Mouse (Mus musculus) forebrain, embryonic 13.5 days (tissue): ENCODE data around the gene Klf7. TPM values are rescaled to one million over a fixed set of nuclear protein-coding genes. Genes with fewer than 3 reads are reported as not detected.
"Not testable (repeated sequence)": the region's sequence is repeated elsewhere in the genome, so short reads cannot be mapped to it uniquely, and the experiment has no call there.

ENCODE experiments used
- ATAC-seq: fragments of 200-750 bp; cut with Nextera tagmentation; 2 replicates; pipeline ENCODE4 v1.8.0; 2017
- H3K27ac ChIP-seq: fragments of 300-500 bp; sonication (generic); 2 replicates; pipeline ENCODE4 v1.5.1; 2015; ENCODE audit warnings: inconsistent platforms, mild to moderate bottlenecking, moderate library complexity
- H3K27me3 ChIP-seq: fragments of 300-500 bp; sonication (generic); 2 replicates; pipeline ENCODE4 v1.6.1; 2015; ENCODE audit warnings: mild to moderate bottlenecking, inconsistent platforms
- H3K36me3 ChIP-seq: fragments of 300-500 bp; sonication (generic); 2 replicates; pipeline ENCODE4 v1.6.1; 2015; ENCODE audit warnings: mild to moderate bottlenecking, inconsistent platforms; ENCODE audit not compliant: poor library complexity, severe bottlenecking
- H3K4me1 ChIP-seq: fragments of 300-500 bp; sonication (generic); 2 replicates; pipeline ENCODE4 v1.6.1; 2015; ENCODE audit warnings: inconsistent platforms
- H3K4me2 ChIP-seq: fragments of 300-500 bp; sonication (generic); 2 replicates; pipeline ENCODE4 v1.6.1; 2015; ENCODE audit warnings: inconsistent platforms, mild to moderate bottlenecking, moderate library complexity
- H3K4me3 ChIP-seq: fragments of 300-500 bp; sonication (generic); 2 replicates; pipeline ENCODE4 v1.5.1; 2015; ENCODE audit warnings: mild to moderate bottlenecking, inconsistent platforms
- H3K9ac ChIP-seq: fragments of 300-500 bp; sonication (generic); 2 replicates; pipeline ENCODE4 v1.6.1; 2015; ENCODE audit warnings: mild to moderate bottlenecking, inconsistent platforms
- H3K9me3 ChIP-seq: fragments of 300-500 bp; sonication (generic); replicated peaks from 2 replicates; pipeline ENCODE4 v1.6.1; 2016; ENCODE audit warnings: inconsistent platforms
- WGBS: fragments of 180-500 bp; shearing (Covaris S2); methylation state at CpG from one replicate; pipeline ENCODE4 v1.1.7; 2015; 5-methylcytosine and 5-hydroxymethylcytosine counted together
- polyA plus RNA-seq: library from polyadenylated mRNA; unstranded; fragments of >200 nt; fragmentation: Nextera tagmentation; extraction: Ambion mirVana; gene quantifications from 2 replicates; pipeline ENCODE4 v1.2.1, GENCODE M21; 2015

Klf7 gene
- polyA plus RNA-seq, 1 experiment from 2014 or later = 66.4 TPM

DNA sequence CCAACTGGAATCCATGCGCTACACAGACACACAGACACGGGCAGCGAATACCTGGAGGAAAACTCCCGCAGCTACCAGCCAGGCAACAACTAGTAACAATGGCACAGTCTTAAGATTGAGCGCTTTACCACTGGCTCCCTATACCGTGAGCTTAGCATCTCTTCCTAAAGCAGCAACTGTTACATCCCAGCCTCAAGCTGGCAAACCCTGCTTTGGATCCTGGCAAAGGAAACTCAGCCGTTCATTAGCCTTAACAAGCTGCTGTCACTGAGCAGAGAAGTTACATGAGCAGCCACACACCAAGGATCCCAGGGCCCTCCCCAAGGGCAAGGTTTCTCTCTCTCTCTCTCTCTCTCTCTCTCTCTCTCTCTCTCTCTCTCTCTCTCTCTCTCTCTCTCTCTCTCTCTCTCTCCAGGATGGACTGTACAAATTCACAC lies 2.7 kb downstream of the Klf7 start:
- H3K4me2 ChIP-seq = peak overlapping the region; percentile 68
- H3K36me3 ChIP-seq = no peaks in the 10 kb centered on the region
- H3K9ac ChIP-seq = peak overlapping the region; percentile 89
- H3K27ac ChIP-seq = peak overlapping the region; percentile 100
- no peaks in the 10 kb centered on the region for H3K9me3 ChIP-seq
- no peak for ATAC-seq
- WGBS = 5% methylated on average over 7 of the region's 7 CpGs
- H3K4me1 ChIP-seq = peaks cover 56% of the 10 kb centered on the region
- H3K27me3 ChIP-seq = no peaks in the 10 kb centered on the region
- H3K4me3 ChIP-seq = peak overlapping the region; percentile 69

DNA sequence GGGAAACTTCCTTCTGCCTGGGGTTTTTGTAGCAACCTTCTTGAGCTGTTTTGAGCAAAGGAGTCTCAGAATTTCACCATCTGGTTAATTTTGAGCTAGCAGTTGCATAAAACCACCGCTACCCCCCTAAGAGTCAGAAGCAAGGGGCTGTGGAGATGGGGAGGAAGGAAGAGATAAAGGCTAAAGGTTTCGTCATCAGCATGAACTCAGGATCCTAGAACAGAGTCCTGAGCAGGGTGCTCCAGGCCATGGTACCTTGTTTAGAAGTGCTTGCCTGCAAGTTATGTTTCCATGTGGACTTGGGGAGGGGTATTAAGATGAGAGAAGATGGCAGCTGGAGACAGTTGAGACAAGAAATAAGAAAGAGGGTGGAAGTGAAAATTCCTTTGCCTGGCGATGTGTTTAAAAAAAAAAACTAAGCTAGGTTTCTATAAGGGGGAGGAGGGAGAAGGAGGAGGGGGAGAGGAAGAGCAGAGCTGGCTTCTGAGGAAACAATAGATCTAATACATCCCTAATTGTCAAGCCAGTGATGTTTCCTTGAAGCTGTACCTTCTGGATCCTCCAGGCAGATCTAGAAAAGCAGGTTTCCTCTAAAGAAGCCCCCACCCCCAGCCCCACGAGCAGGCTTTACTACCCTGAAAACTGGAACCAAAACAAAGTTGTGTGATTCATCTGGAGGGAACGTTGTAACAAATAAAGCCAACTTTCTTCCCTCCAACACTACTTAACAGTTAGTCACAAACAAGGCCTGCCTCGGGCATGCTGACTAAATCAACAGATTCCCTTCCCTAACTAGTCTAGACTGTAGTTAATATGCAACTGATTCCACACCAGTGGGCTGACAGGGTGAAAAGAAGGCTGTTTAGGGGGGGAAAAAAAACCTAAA lies 3.6 kb downstream of the Klf7 start:
- H3K36me3 ChIP-seq = no peaks in the 10 kb centered on the region
- 34% methylated on average over 6 of the region's 6 CpGs for WGBS
- peak overlapping the region; percentile 89 for H3K9ac ChIP-seq
- ATAC-seq = no peak
- H3K4me1 ChIP-seq = peaks cover 59% of the 10 kb centered on the region
- H3K27me3 ChIP-seq = no peaks in the 10 kb centered on the region
- peak overlapping the region; percentile 100 for H3K27ac ChIP-seq
- H3K9me3 ChIP-seq = no peaks in the 10 kb centered on the region
- peak overlapping the region; percentile 69 for H3K4me3 ChIP-seq
- H3K4me2 ChIP-seq = peak overlapping the region; percentile 68

DNA sequence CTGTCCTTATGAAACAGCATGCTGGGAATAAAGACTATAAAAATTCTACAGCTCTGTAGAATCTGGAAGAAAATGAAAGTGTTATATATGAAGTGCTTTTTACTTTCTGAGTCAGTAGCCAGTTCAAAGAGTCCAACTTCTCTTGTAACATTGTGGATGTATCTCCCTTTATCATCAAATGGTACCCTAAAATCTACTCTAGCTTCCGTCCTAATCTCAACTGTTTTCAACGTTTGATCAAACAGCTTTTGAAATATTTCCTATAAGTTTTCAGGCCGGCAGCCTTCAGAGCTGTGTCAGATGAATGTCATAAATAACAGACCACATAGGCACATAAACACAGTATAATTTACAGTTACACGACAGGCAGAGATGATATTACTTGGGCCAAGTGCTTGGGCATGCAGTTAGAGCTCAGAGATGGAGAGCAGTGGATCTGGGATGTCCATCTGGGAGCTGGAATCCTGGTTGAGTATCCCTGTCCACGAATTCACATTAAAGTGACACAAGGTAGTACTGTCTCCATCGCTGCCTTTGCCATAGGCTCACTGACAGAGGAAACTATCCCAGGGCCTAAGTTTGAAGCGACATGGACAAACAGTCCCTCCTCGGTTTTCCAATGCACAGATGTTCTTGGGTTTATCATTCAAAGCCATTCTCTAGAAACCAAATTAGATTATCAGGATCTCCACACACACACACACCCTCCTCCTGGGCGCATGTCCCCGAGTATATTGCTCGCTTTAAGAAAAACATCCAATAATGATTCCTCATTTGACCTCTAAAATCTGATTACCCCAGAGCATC lies 4.4 kb downstream of the Klf7 start:
- Histone ChIP-seq H3K27me3 (no peaks in the 10 kb centered on the region), H3K4me1 (peaks cover 54% of the 10 kb centered on the region), H3K4me3 (peak overlapping the region; percentile 69), H3K9ac (peak overlapping the region; percentile 89), H3K9me3 (no peaks in the 10 kb centered on the region), H3K27ac (peak overlapping the region; percentile 100), H3K4me2 (peak overlapping the region; percentile 68), H3K36me3 (no peaks in the 10 kb centered on the region)
- 82% methylated on average over 11 of the region's 11 CpGs for WGBS
- ATAC-seq = no peak

DNA sequence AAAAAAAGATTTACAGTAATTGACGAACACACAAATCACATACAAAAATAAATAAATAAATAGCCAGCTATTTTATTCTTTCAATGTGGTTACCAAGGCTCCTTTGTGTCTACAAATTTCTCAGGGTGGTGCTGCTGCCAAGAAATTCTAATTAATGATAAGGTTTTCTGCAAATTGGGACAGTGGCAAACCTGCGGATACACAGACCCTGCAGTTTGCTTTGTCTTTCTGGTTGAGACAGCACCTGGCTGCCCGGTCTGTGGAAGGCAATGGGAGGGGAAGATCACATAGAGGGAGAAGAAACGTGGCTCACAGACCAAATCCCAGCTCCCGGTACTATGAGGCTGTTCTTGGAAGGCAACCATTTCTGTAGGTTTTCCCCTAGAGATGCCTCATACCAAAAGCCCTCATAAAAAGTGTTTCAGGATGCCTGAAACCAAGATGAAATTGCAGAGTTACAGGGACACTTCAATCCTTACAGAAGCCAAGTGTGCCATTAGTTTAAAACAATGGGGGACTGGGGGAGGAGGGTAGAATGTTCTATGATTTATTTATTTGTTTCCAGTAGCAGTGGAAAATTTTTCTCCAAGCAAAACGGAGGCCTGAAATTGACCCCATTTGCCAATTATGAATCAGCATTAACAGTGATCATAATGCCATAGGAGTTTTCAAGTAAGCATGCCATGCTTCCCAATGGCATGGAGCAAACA lies 5.2 kb downstream of the Klf7 start:
- ATAC-seq = no peak
- Histone ChIP-seq H3K9me3 (no peaks in the 10 kb centered on the region), H3K27me3 (no peaks in the 10 kb centered on the region), H3K9ac (peak overlapping the region; percentile 45), H3K4me1 (peaks cover 50% of the 10 kb centered on the region), H3K27ac (peak overlapping the region; percentile 71), H3K4me3 (peak overlapping the region; percentile 69), H3K36me3 (no peaks in the 10 kb centered on the region), H3K4me2 (peak overlapping the region; percentile 68)
- WGBS = 40% methylated on average over 6 of the region's 6 CpGs

DNA sequence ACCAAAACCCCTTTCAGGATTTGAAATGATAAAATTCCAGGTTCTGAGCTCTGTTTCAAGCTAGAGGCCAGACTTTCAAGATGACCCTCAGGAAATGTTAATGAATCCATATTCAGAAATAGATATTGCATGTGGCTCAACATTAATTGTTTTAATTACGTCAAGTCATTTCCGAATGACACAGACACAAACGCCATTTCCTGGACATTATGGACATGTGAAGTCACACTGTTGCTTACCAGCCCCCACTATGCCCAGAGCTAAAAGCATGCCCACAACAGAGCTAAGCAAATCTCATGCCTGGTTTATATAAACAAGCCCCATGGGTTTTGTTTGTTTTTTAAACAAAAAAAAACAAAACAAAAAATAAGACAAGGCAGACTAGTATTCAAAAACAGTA lies 7.5 kb downstream of the Klf7 start:
- Histone ChIP-seq H3K27me3 (no peaks in the 10 kb centered on the region), H3K27ac (no peak overlapping the region), H3K4me1 (peaks cover 57% of the 10 kb centered on the region), H3K9me3 (no peaks in the 10 kb centered on the region), H3K4me2 (no peak overlapping the region), H3K4me3 (no peak overlapping the region), H3K9ac (no peak overlapping the region), H3K36me3 (no peaks in the 10 kb centered on the region)
- no peak for ATAC-seq
- WGBS = 91% methylated on average over 3 of the region's 3 CpGs

DNA sequence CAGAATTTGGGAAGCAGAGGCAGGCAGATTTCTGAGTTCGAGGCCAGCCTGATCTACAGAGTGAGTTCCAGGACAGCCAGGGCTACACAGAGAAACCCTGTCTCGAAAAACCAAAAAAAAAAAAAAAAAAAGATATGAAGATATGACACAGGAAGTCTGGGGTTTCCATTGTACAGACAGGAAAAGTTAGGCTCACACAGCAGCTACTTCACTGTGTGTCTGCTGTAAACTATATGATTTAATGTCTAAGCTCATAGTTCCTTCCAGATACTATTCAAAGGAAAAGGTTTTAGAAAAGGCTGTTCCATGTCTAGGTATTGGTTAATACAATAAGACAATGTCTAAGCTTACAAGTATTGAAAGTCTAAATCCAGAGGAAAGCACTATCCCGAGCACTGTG lies 13.4 kb downstream of the Klf7 start:
- not testable (repeated sequence) for H3K27me3 ChIP-seq, H3K4me2 ChIP-seq, ATAC-seq, H3K4me3 ChIP-seq, H3K36me3 ChIP-seq, H3K27ac ChIP-seq, H3K9me3 ChIP-seq, H3K9ac ChIP-seq
- 87% methylated on average over 3 of the region's 3 CpGs for WGBS
- peaks cover 31% of the 10 kb centered on the region for H3K4me1 ChIP-seq

DNA sequence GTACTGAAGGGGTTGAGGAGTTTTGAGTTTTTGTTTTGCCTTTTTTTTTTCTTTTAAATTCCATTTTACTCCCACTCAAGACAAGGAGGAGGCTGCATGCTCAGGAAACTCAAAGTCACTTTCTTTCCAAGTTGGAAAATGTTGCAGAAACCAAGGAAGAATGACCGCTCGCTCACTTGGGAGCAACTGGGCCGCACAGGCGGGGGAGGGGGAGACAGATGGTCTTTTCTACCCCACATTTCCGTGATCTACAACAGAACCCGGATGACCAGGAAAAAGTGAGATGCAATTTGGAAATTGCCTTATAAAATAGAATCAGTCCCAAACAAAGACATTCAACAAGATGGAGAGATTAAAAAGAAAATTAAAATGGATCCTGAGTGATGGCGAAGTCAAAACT lies 14.6 kb downstream of the Klf7 start:
- Histone ChIP-seq H3K36me3 (peaks cover 14% of the 10 kb centered on the region), H3K4me1 (peaks cover 31% of the 10 kb centered on the region), H3K9ac (no peak overlapping the region), H3K4me3 (no peak overlapping the region), H3K9me3 (no peaks in the 10 kb centered on the region), H3K27me3 (no peaks in the 10 kb centered on the region), H3K27ac (no peak overlapping the region), H3K4me2 (no peak overlapping the region)
- 68% methylated on average over 7 of the region's 7 CpGs for WGBS
- no peak for ATAC-seq

DNA sequence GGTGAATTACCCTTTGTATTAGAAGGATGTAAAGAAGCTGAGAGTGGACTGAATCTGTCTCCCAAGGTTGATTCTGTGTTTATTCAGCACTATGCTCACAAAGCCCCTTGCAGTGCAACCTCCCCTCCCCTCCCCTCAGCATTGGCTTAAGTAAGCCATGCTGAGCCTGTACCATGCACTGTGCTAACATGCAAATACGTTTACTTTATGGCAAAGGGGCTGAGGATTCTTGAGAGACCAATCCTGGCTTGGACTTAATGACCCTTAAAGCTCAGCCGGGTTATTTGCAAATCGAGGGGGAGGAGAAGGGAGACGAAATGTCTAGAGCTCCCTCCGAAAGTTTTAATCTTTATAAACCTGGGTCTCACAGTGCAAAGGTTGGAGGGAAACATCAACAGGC lies 16.0 kb downstream of the Klf7 start:
- peaks cover 30% of the 10 kb centered on the region for H3K4me1 ChIP-seq
- H3K9me3 ChIP-seq = no peaks in the 10 kb centered on the region
- WGBS = 22% methylated on average over 5 of the region's 5 CpGs
- peak; percentile 51; the same call in 1 of the 2 replicates for ATAC-seq
- no peak overlapping the region; the same call in 1 of the 2 replicates for H3K4me2 ChIP-seq
- no peak overlapping the region for H3K4me3 ChIP-seq
- H3K36me3 ChIP-seq = peaks cover 14% of the 10 kb centered on the region
- H3K27me3 ChIP-seq = no peaks in the 10 kb centered on the region
- H3K27ac ChIP-seq = no peak overlapping the region
- no peak overlapping the region for H3K9ac ChIP-seq

DNA sequence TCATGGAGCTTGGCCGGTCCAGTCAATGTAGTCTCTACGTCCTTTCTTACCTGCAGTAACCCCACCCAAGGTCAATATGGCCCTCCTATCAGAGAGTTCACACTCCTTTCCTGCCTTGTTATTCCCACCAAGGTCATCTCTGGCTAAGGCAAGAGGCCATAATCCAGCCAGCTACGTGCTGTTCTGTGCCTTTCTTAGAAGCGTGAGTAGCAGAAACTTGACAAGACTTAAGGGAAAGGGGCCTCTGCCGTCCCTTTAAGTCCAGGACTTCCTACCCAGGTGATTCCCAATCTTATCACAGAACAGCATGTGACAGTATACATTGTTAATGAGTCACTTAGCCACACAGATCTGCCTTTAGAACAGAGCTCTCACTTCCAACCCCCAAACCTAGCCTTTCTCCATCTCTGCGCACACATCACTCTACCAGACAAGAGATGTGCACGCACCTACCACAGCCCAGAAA lies 16.9 kb downstream of the Klf7 start:
- ATAC-seq = no peak

DNA sequence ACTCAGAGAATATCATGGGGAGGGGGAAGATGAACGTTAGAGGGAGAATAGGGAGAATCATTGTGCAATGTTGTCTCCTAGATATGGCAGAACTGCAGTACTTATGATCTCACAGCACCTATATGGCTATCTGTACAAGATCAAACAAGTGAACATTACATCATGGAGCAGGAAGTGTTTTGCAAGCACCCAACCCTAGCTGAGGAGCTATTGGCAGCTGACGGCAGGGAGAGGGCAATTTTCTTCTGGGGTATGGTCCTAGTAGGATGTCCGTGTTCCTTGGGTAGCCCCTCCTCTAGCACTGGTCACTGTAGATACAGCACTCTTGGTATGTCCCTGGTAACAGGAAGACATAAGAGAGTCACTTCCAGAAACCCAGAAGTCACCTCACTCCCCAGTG lies 17.4 kb downstream of the Klf7 start:
- WGBS = 91% methylated on average over 3 of the region's 3 CpGs
- peaks cover 34% of the 10 kb centered on the region for H3K4me1 ChIP-seq

More for the DNA sequence above, 16.9 kb downstream of the Klf7 start:
- Histone ChIP-seq H3K9me3 (no peaks in the 10 kb centered on the region), H3K27me3 (no peaks in the 10 kb centered on the region), H3K9ac (no peak overlapping the region), H3K4me1 (peaks cover 34% of the 10 kb centered on the region), H3K4me3 (no peak overlapping the region), H3K4me2 (no peak overlapping the region), H3K36me3 (peaks cover 14% of the 10 kb centered on the region), H3K27ac (no peak overlapping the region)
- WGBS = 91% methylated on average over 7 of the region's 7 CpGs

DNA sequence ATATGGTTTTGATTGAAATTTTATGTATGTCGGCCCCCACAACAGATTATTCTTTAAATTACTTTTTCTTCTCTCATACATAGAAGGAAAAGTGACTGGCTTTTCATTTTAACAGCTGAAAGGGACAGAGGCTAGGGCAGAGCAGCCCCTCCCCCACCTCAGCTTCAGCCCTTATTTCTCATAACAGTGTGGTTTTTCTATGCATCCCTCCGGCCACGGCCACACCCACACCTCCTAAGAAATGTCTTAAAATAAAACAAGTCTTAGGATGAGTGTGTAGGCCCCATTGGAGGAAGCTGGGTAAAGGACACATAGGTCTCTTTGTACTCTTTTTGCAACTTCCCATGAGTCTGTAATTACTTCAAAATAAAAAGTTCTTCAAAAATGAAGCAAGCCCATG lies 20.8 kb downstream of the Klf7 start:
- 66% methylated on average over 3 of the region's 3 CpGs for WGBS
- Histone ChIP-seq H3K4me1 (peaks cover 45% of the 10 kb centered on the region), H3K4me3 (no peak overlapping the region), H3K36me3 (peaks cover 19% of the 10 kb centered on the region), H3K27ac (no peak overlapping the region), H3K27me3 (no peaks in the 10 kb centered on the region), H3K9me3 (no peaks in the 10 kb centered on the region), H3K9ac (no peak overlapping the region), H3K4me2 (no peak overlapping the region)
- no peak for ATAC-seq

More for the DNA sequence above, 17.4 kb downstream of the Klf7 start:
- Histone ChIP-seq H3K9me3 (no peaks in the 10 kb centered on the region), H3K27ac (no peak overlapping the region), H3K4me3 (no peak overlapping the region), H3K9ac (no peak overlapping the region), H3K4me2 (no peak overlapping the region), H3K36me3 (peaks cover 18% of the 10 kb centered on the region), H3K27me3 (no peaks in the 10 kb centered on the region)
- ATAC-seq = no peak
